Mouse (Mus musculus) c-Kit-positive CD71-positive TER-119-negative erythroid progenitor cells, embryonic 14.5 days (primary cell): Measurements from ENCODE around the gene Olfr1410.

ENCODE experiments used
- DNase-seq: peaks from one replicate; pipeline ENCODE4 v3.0.0-alpha.2; 2013; ENCODE audit warnings: low read depth

Gene Olfr1410

DNA sequence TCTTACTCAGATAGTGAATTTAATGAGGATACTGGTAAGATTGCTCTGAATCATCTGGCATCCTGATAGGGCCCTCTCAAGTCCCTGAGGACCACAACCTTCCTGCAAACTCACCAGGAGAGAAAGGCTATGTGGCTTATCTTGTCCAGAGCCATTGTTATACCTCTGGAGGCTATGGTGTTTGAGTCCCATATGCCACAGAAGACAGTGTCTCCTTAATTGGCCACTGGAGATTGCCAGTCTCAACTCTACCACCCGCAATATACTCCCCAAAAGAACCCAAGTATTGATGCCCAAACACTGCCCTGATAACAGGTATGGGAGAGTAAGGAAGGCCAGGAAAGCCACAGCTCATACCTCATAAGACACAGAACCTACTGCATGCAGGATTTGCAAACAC is at the start of gene Olfr1410:
TSS of gene Olfr1410 (plus strand) at position 301 of the 400 bp plus-strand sequence.
- DNase-seq, result no peak

DNA sequence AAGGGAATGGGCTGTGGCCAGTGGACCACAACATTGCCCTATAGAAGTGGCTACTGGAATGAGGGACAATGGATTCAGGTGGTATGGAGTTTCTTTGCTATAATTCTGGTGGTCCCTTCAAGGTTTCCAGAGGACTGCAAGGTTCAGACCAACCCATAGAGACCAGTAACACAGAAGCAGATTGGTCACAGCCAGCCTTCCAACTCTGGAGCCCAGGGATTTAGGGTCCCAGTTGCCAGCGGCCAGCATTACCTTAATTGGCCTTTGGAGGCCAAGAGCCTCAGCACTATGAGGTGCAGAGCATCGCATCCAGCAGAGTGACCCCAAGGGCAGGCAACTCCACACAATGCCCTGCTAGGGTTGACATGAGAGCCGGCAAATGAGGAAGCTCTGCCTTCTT is 34.6 kb upstream of the Olfr1410 start, which contains the start of gene Olfr1413:
TSS of gene Olfr1413 (plus strand) at position 301 of the 400 bp plus-strand sequence.
- no peak for DNase-seq

DNA sequence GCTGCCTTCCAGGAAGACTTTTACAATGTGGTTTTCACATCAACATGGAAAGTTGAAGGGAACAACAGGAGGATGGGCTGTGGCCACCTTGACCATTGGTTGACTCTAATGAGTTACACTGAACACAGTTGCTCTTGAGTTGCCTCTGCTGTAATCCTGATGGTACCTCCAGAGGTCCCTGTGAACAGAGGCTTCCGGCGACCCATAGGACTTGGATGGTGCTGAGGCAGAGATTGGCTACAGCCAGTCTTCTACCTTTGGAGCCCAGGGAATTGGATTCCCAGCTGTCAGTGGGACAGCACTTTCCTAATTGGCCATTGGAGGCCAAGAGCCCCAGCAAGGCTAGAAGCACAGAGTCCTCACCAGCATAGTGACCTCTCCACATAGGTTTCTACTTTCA is 20.1 kb upstream of the Olfr1410 start, which contains the start of gene Olfr1412:
TSS of gene Olfr1412 (plus strand) at position 301 of the 400 bp plus-strand sequence.
- no peak for DNase-seq

DNA sequence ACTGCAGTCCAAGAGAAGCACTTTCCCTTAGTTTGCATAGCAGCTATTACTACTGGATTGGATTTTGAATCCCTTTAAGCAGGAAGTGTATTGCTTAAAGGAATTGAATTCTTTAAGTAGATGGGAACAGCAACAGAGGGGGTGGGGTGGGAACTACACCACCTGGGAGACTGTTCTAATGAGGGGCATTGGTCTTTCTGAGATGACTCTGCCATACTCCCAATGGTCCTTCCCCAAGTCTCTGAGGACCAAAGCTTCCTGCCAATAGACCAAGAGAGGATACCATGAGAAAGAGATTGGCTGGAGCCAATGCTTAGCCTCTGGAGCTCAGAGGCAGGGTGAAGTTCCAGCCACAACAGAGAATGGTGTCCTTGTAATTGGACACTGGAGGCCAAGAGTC is 11.5 kb upstream of the Olfr1410 start, which contains the start of gene Olfr1411:
TSS of gene Olfr1411 (plus strand) at position 301 of the 400 bp plus-strand sequence.
- DNase-seq, result no peak

DNA sequence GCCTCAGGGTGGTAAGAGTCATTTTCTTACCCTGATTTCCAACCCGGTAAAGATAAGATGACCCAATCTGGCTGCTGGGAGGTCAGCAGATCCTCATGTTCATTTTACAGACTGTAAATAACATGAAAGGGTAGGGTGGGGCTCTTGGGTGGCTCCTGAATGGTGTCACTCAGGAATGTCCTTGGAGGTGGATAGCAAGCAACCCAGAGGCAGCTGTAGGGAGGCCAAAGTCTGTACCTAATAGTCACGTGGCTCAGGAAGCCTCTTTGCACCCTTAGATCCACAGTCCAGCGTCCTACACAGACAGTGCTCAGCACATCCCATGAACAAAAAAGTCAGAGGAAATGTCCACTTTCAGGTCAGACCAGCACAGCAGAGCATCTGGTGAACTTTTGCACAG is 9.6 kb upstream of the Olfr1410 start:
- no peak for DNase-seq

DNA sequence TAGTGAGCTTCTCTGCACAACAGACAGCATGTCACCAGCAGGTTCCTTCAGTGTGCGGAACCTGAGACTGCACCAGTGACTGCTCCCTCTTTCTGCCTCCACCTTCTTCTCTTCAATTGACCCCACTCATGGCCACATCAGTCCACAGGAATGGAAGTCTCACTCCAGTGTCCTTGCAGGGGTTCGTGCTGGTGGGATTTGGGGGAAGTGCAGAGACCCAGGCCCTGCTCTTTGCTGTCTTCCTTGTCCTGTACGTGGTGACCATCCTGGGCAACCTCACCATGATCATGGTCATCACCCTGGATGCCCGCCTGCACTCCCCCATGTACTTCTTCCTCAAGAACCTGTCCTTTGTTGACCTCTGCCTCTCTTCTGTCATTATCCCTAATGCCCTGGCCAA is 2.1 kb downstream of the Olfr1410 start:
- no peak for DNase-seq

DNA sequence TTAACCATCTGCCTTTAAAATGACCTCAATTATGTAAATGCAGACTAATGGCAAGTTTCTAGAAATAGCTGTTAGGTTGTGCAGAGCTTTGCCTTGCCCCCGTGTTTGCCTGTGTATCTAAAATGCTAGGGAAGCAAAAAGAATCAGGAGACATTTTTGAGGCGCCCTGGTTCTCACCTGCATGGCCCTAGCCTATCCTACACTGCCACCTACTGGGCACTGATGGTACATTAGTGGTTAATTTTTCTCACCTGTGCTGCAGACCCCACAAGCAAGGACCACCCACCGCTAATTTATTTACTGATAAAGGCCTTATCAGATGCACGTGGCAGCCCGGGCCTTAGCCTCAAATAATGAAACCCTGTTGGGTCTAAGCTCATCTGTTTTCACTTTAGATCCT is 5.4 kb downstream of the Olfr1410 start:
- peak; percentile 10 for DNase-seq

DNA sequence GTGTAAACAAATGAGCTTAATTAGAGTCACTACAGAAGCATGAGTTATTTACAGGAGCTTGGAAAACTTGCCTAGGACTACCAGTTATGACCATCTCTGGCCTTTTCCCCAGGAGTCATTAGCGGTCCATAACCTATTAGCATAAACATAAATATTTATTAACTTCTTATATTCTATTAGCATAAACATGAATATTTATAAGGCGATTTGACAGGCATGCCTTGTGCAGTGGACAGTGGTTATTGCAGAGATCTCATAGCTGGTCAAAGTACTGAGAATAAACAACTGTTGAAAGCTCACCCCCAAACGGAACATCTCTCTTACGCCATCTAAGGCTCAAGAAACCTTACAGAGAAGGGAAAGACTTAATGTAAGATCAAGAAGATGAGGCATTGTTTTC is 7.6 kb downstream of the Olfr1410 start:
- no peak for DNase-seq

DNA sequence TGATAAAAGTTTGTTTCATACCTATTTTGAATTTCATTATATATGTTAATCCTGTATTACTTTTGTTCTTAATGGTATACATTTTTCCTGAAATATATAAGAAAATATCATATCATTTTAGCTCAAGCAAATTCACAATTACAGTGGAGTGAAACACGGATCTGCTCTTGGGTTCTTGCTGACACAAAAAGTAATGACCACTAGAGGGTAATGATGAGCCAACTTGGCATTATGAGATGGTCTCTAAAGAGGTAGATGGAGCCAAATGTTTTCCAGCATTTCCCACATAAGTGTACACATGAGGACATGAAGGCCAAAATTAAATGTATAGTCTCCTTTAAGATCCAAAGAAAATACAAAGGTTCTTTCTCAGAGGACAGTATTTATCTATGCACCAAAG is 8.9 kb downstream of the Olfr1410 start:
- no peak for DNase-seq

- DNase-seq, result no peak
These were observed 10.5 kb downstream of the Olfr1410 start for GRCm38 (mm10) chr1:92616046-92616445.

- no peak for DNase-seq
These were observed 11.9 kb downstream of the Olfr1410 start, which contains the start of gene Olfr12 for GRCm38 (mm10) chr1:92617488-92617887. Gene Olfr12, plus strand, starts transcription at chr1:92617788.

DNA sequence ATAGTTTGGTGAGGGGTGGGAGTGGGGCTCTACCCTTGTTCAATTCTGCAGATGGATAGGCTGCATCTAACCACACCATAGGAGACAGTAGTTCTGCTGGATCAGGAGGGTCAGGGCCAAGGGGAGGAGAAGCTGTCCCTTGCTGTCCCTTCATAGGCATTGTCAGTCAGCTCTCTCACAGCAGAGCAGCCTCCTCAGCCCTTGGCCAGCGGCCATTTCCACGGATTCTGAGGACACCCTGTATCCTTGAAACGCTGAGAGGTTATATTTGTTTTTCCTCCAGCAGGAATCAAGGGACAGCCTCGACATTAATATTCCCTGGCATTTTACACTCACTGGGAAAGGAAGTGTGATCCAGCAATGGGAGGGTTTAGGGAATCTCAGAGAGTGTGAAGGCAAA is 12.8 kb downstream of the Olfr1410 start:
- no peak for DNase-seq

GRCm38 (mm10) chr1:92628227-92628626 is 22.6 kb downstream of the Olfr1410 start:
- DNase-seq, result no peak

GRCm38 (mm10) chr1:92632196-92632595 is 26.6 kb downstream of the Olfr1410 start:
- no peak for DNase-seq

DNA sequence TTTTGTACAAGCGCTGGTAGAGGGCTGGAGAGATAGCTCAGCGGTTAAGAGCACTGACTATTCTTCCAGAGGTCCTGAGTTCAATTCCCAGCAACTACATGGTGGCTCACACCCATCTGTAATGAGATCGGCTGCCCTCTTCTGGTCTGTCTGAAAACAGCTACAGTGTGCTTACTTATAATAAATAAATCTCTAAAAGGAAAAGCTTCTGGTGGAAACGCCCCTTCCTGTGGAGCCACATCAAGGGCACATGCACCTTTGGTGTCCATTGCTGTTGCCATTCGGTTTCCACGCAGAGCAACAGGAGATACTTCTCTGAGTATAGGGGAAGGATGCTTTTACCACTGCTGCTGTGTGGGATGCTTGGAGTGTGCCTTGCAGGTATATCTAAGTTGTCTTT is 27.4 kb downstream of the Olfr1410 start:
- DNase-seq, result no peak

DNA sequence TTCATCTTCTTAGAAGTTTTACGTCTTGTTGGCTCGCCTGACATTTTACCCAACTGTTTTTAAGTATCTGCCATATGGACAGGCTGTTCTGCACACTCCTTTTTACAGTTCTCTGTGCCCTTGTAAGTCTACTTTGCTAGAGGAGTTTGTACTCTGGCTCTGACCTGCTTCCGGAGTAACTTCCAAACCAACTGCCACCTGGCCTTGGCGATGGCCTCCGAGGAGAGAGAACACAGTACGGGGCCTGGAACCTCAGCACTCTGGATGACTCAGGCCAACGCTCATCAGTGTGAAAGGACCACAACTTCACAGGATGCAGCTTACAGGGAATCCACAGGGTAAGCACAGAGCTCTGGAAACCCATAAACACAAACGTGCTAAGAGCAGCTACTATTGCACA is 28.1 kb downstream of the Olfr1410 start:
- DNase-seq, result no peak

GRCm38 (mm10) chr1:92634569-92634968 is 29.0 kb downstream of the Olfr1410 start:
- no peak for DNase-seq

GRCm38 (mm10) chr1:92634976-92635599 is 29.5 kb downstream of the Olfr1410 start:
- DNase-seq, result no peak

DNA sequence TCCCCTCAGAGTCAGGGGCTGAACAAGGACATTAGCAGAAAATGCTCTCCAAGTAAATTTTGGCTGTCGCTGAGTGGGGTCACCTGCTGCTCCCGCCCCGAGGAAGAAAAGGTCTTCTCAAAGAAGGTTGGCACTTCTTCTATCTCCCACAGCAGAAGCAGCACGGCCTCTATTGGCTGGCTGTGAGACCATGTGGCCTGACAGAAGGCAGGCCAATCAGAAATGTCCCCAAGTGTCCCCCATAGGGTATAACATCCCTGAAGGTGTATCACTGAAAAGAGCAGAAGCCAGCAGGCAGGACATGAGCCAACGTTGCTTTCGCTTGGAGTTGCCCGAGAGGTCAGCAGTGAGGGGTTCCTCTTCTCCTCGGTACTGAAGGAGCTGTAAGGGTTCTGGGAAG is 30.4 kb downstream of the Olfr1410 start:
- DNase-seq, result no peak

- no peak for DNase-seq
These were observed 31.1 kb downstream of the Olfr1410 start for GRCm38 (mm10) chr1:92636676-92637075.

- no peak for DNase-seq
These were observed 32.1 kb downstream of the Olfr1410 start for GRCm38 (mm10) chr1:92637501-92638172.

GRCm38 (mm10) chr1:92638181-92638580 is 32.6 kb downstream of the Olfr1410 start:
- no peak for DNase-seq

DNA sequence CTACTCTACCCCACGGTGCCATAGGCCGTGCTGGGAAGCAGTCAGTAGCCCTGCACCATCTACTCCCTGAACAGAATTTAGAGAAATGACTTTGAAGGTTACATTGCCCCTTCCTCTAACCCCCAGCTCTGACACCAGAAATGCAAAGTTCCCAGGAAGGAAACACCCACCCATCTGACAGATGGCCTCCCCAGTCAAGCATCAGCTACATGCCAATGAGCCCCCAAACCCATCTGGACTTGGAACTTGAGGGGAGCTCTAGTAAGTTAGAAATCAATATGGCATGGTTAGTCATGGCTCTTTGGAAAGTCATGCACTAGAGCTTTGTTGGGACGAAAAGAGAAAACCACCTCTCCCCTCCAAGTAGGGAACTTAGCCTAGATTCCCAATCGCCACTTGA is 33.2 kb downstream of the Olfr1410 start:
- no peak for DNase-seq

- DNase-seq, result no peak
These were observed 34.8 kb downstream of the Olfr1410 start for GRCm38 (mm10) chr1:92640393-92640792.
